Mouse (Mus musculus): ENCODE measurements around the gene Abcb10.
A peak's percentile ranks its signal among the peaks of the same experiment; 100 is the strongest.
"Not testable (repeated sequence)": the region's sequence is repeated elsewhere in the genome, so short reads cannot be mapped to it uniquely, and the experiment has no call there.

Gene Abcb10

GRCm38 (mm10) chr8:123982826-123983400, at the start of gene Abcb10:
Abcb10 (minus strand) TSS chr8:123983122.
- peak; percentile 87 for DNase-seq (ENCODE audit: low spot score in 2 of 2)

DNA sequence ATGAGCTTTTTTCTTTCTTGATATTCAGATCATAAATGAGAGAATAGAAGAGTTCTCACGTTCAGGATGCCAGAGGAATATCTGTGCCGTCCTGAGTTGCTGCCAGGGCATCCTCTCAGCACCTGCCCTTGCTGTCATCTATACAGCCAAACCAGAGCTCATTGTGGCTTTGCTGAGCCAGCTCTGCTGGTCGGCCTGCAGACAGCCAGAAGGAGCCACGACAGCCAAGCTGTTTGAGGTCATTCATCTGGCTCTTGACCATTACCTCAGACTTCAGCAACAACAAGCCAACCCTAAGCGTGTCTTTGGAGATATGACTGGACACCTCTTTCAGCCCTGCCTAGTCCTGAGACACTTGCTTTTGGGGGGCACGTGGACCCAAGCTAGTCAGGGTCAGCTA, 44.9 kb upstream of the Abcb10 start:
- no peak for DNase-seq (ENCODE audit: low spot score in 2 of 2)

GRCm38 (mm10) chr8:124026265-124026664, 43.3 kb upstream of the Abcb10 start:
- DNase-seq (ENCODE audit: low spot score in 2 of 2) = not testable (repeated sequence)

GRCm38 (mm10) chr8:124021237-124022227, 38.6 kb upstream of the Abcb10 start, which contains the start of the genes Taf5l and Urb2:
Taf5l (minus strand) TSS chr8:124021397.
Urb2 (plus strand) TSS chr8:124021508.
- peak; percentile 90 to 92 for DNase-seq (ENCODE audit: low spot score in 2 of 2)

- peak; percentile 51 to 53 for DNase-seq (ENCODE audit: low spot score in 2 of 2)
These were observed 37.7 kb upstream of the Abcb10 start for GRCm38 (mm10) chr8:124020439-124021236.

- DNase-seq (ENCODE audit: low spot score in 2 of 2) = peak; percentile 26 to 50
These were observed 36.9 kb upstream of the Abcb10 start for GRCm38 (mm10) chr8:124019782-124020181.

- DNase-seq (ENCODE audit: low spot score in 2 of 2) = no peak
These were observed 31.8 kb upstream of the Abcb10 start for GRCm38 (mm10) chr8:124014751-124015150.

DNA sequence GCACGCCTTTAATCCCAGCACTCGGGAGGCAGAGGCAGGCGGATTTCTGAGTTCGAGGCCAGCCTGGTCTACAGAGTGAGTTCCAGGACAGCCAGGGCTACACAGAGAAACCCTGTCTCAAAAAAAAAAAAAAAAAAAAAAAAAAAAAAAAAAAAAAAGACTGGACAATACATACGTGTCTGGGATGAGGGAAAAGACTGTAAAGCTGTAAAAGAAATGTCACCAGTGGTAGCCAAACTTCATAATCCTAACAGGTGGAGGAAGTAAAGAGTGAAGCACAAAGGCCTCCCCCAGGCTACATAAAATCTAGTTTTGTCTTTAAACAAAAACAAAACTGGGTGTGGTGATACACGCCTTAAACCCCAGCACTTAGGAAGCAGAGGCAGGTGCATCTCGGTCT, 31.4 kb upstream of the Abcb10 start:
- DNase-seq (ENCODE audit: low spot score in 2 of 2) = not testable (repeated sequence)

DNA sequence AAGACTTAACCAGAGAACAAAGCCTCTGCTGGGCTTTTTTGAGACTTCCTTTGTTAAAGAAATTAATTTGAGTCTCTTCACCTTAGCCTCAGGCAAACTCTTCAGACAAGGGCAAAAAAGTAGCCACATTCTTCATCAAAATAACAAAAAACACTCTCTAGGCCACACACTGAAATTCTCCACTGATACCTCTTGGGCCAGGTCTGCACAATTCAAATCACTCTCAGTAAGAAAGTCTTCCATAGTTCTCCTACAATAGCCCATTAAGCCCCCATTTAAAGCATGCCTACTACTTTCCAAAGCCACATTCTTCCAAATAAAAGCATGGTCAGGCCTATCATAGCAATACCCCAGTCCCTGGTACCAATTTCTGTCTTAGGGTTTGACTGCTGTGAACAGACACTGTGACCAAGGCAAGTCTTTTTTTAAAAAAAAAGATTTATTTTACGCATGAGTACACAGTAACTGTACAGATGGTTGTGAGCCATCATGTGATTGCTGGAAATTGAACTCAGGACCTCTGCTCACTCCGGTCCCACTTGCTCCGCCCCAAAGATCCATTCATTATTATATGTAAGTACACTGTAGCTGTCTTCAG, 29.2 kb upstream of the Abcb10 start:
- DNase-seq (ENCODE audit: low spot score in 2 of 2) = no peak

- DNase-seq (ENCODE audit: low spot score in 2 of 2) = no peak
These were observed 28.7 kb upstream of the Abcb10 start for GRCm38 (mm10) chr8:124011580-124011979.

GRCm38 (mm10) chr8:124007829-124008228, 24.9 kb upstream of the Abcb10 start:
- no peak for DNase-seq (ENCODE audit: low spot score in 2 of 2)

- DNase-seq (ENCODE audit: low spot score in 2 of 2) = no peak
These were observed 19.7 kb upstream of the Abcb10 start for GRCm38 (mm10) chr8:124002546-124003108.

- no peak for DNase-seq (ENCODE audit: low spot score in 2 of 2)
These were observed 16.6 kb upstream of the Abcb10 start for GRCm38 (mm10) chr8:123999568-123999967.

- no peak for DNase-seq (ENCODE audit: low spot score in 2 of 2)
These were observed 11.1 kb upstream of the Abcb10 start for GRCm38 (mm10) chr8:123993997-123994396.

- DNase-seq (ENCODE audit: low spot score in 2 of 2) = no peak
These were observed 10.7 kb upstream of the Abcb10 start for GRCm38 (mm10) chr8:123993597-123993996.

GRCm38 (mm10) chr8:123992587-123992986, 9.7 kb upstream of the Abcb10 start:
- peak in 1 of 2 experiments; percentile 5 for DNase-seq (ENCODE audit: low spot score in 2 of 2)

DNA sequence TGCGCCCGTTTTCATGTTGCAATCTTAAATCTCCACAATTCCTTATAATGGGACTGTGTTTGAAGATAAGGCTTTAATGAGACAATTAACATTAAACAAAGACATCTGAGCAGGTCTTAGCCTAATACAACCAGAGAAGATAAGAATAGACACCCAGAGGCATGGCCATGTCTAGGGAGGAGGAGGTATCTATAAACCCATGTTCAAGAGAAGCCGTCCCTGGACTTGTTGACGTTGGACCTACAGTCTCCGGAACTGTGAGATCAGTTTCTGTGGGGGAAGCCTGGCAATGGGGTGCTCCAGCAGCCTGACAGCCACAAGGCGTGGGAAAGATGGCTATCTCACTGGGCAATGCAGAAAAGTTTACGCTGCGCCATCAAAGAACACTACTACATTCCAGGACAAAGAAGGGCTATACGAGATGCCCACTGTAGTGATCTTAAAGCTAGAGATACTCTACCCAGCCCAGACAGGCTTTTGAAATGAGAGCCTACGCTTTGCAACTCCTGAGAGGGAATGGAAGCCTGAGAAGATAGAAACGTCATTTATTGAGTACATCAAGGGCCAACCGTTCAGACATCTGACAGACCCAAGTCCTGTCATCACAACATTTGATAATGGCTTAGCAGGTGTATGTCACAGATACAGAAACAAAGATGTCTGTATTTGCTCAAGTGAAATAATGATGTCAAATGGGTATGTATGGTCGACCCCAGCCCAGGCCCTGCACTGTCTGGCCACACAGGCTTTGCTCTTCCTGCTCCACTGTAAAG, 7.5 kb upstream of the Abcb10 start:
- no peak for DNase-seq (ENCODE audit: low spot score in 2 of 2)

- peak in 1 of 2 experiments; percentile 3 for DNase-seq (ENCODE audit: low spot score in 2 of 2)
These were observed 6.2 kb upstream of the Abcb10 start for GRCm38 (mm10) chr8:123989128-123989527.

DNA sequence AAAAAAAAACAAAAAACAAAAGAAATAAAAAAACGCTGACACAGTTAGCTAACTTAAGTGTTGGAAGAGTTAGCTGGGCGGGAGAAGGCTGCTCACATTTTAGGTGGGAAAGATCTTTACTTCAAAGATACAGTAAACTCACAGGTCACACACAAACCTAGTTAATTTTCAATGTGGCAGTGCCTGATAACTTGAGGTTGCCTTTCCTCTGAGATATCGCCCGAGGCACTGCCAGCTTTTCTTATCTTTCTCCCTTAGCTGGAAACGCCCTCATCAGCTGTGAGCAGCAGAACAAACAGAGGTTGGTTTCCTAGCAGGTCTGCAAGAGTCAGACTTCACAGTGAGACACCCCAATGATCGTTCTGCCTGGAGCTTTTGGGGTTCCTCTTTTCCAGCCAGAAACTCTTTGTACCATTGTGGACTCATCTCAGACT, 5.7 kb upstream of the Abcb10 start:
- DNase-seq (ENCODE audit: low spot score in 2 of 2) = peak; percentile 55 to 80

GRCm38 (mm10) chr8:123982291-123982793, 580 bp downstream of the Abcb10 start:
- DNase-seq (ENCODE audit: low spot score in 2 of 2) = peak; percentile 8 to 22
